Mouse (Mus musculus) neural tube, embryonic 15.5 days (tissue): ENCODE measurements around the gene Pp2d1. TPM values are rescaled to one million over a fixed set of nuclear protein-coding genes. Genes with fewer than 3 reads are reported as not detected.
"Not testable (repeated sequence)": the region's sequence is repeated elsewhere in the genome, so short reads cannot be mapped to it uniquely, and the experiment has no call there.

Experiments
- ATAC-seq: fragments of 200-750 bp; cut with Nextera tagmentation; 2 replicates; pipeline ENCODE4 v1.8.0; 2017; ENCODE audit warnings: mild to moderate bottlenecking, moderate TSS enrichment, moderate library complexity; ENCODE audit not compliant: low FRiP score
- H3K27ac ChIP-seq: fragments of 300-500 bp; sonication (generic); replicated peaks from 2 replicates; pipeline ENCODE4 v1.5.1; 2015; ENCODE audit warnings: mild to moderate bottlenecking, inconsistent platforms
- H3K27me3 ChIP-seq: fragments of 300-500 bp; sonication (generic); replicated peaks from 2 replicates; pipeline ENCODE4 v1.6.1; 2015; ENCODE audit warnings: inconsistent platforms
- H3K36me3 ChIP-seq: fragments of 300-500 bp; sonication (generic); 2 replicates; pipeline ENCODE4 v1.6.1; 2015; ENCODE audit warnings: inconsistent platforms
- H3K4me1 ChIP-seq: fragments of 300-500 bp; sonication (generic); 2 replicates; pipeline ENCODE4 v1.6.1; 2015; ENCODE audit warnings: inconsistent platforms
- H3K4me2 ChIP-seq: fragments of 300-500 bp; sonication (generic); 2 replicates; pipeline ENCODE4 v1.6.1; 2015; ENCODE audit warnings: inconsistent platforms, mild to moderate bottlenecking, moderate library complexity
- H3K4me3 ChIP-seq: fragments of 300-500 bp; sonication (generic); replicated peaks from 2 replicates; pipeline ENCODE4 v1.5.1; 2015; ENCODE audit warnings: mild to moderate bottlenecking, inconsistent platforms
- H3K9ac ChIP-seq: fragments of 300-500 bp; sonication (generic); replicated peaks from 2 replicates; pipeline ENCODE4 v1.6.1; 2015; ENCODE audit warnings: mild to moderate bottlenecking, inconsistent platforms
- H3K9me3 ChIP-seq: fragments of 300-500 bp; sonication (generic); replicated peaks from 2 replicates; pipeline ENCODE4 v1.6.1; 2016; ENCODE audit warnings: inconsistent platforms
- WGBS: fragments of 180-500 bp; shearing (Covaris S2); methylation state at CpG from one replicate; pipeline ENCODE4 v1.1.7; 2015; ENCODE audit warnings: mixed read lengths; 5-methylcytosine and 5-hydroxymethylcytosine counted together
- polyA plus RNA-seq: library from polyadenylated mRNA; unstranded; fragments of >200 nt; fragmentation: Nextera tagmentation; extraction: Ambion mirVana; gene quantifications from 2 replicates; pipeline ENCODE4 v1.2.1, GENCODE M21; 2015

The Pp2d1 gene
- polyA plus RNA-seq, 1 experiment from 2014 or later, result 0.44 TPM

DNA sequence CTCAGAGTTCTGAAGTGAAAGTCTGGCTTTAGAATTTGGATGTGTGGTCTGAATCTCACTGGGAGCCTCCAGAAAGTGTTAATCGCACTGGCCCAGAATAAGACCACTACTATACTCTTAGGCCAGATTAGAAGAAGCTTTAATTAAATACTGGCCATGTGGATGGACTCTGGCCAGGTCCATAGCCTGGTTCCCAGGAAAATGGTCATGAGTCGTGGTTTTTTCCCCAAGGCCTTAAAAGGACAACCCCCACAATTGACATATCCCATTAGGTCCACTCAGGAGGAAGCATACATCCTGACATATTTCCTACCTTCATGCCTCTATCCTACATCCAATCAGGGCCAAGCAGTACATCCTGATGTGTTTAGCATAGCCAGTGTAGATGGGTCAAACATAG lies 37.9 kb upstream of the Pp2d1 start:
- H3K36me3 ChIP-seq, result no peaks in the 10 kb centered on the region
- WGBS, result 74% methylated on average over 2 of the region's 2 CpGs
- no peak overlapping the region for H3K4me3 ChIP-seq
- no peak for ATAC-seq
- H3K4me1 ChIP-seq, result no peaks in the 10 kb centered on the region
- no peaks in the 10 kb centered on the region for H3K9me3 ChIP-seq
- no peak overlapping the region for H3K27ac ChIP-seq
- no peak overlapping the region for H3K4me2 ChIP-seq
- no peak overlapping the region for H3K9ac ChIP-seq
- H3K27me3 ChIP-seq, result no peaks in the 10 kb centered on the region

DNA sequence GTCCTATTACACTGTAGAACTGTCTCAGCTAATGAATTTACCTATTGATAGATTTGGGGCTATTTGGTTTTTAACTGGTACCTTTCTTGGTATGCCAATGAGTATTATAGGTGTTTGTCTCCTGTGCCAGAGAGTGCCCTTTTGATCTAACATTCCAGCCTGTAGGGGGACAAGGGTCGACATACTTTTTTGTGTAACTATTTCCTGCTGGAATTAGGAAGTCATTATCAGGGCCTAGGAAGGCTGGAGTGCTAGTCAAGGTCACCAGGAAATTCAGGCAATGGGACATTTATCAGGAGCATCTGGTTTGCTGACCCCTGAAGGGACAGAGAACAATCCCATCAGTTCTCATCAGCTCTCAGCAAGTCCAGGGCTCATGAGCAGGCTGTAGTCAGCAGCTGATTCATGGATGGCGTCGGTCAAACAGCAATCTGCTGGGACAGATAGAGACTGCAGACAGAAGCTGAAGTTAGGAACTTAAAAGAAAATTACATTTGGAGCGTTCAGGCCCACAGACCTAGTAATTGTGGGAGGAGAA lies 33.8 kb upstream of the Pp2d1 start:
- no peaks in the 10 kb centered on the region for H3K27me3 ChIP-seq
- H3K4me3 ChIP-seq, result no peak overlapping the region
- ATAC-seq, result no peak
- WGBS, result 71% methylated on average over 4 of the region's 4 CpGs
- H3K36me3 ChIP-seq, result no peaks in the 10 kb centered on the region
- no peak overlapping the region for H3K9ac ChIP-seq
- peaks cover 22% of the 10 kb centered on the region for H3K4me1 ChIP-seq
- no peak overlapping the region for H3K4me2 ChIP-seq
- no peaks in the 10 kb centered on the region for H3K9me3 ChIP-seq
- H3K27ac ChIP-seq, result no peak overlapping the region

DNA sequence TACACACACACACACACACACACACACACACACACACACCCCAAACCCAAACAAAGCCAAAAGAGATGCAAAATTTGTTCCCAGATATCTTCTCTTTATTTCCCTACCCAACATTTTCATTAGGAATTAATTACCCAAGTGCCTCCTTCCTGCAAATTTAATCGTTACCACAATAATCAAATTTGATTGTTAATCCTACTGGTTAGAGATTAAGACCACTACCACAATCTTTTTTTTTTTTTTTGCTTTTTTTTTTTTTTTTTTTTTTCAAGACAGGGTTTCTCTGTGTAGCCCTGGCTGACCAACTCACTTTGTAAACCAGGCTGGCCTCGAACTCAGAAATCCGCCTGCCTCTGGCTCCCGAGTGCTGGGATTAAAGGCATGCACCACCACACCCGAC lies 31.7 kb upstream of the Pp2d1 start:
- H3K9me3 ChIP-seq, ATAC-seq, H3K27me3 ChIP-seq, H3K9ac ChIP-seq, H3K4me3 ChIP-seq, H3K36me3 ChIP-seq, H3K4me2 ChIP-seq: not testable (repeated sequence)
- Histone ChIP-seq H3K27ac (0 out of 2 replicates have a peak overlapping the region, but pooled peaks have one; percentile 34), H3K4me1 (peaks cover 28% of the 10 kb centered on the region)
- WGBS, result 90% methylated on average over 5 of the region's 5 CpGs

DNA sequence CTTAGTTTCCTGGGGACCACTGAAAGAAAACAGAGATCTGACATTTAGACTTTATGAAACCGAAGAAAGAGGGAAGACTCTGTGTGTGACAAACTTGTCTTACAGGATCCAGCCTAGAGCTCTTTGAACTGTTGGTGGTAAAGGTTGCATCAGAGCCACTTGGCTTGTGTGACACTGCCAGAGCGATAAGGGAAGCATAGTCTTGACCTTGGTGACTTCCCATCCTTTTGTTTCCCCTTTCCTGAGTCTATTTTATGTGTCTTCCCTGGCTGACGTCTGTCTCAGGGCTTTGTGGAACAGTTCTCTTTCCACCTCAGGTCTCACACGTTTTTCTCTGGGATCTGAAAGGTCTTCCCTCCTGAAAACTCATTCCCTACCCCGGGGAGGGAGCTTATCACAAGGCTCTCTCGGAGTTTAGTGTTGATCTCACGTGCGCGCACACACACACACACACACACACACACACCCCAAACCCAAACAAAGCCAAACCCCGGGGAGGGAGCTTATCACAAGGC lies 31.2 kb upstream of the Pp2d1 start:
- Histone ChIP-seq H3K36me3 (no peaks in the 10 kb centered on the region), H3K27me3 (no peaks in the 10 kb centered on the region), H3K4me3 (no peak overlapping the region), H3K9ac (no peak overlapping the region), H3K27ac (0 out of 2 replicates have a peak overlapping the region, but pooled peaks have one; percentile 34), H3K4me1 (peaks cover 31% of the 10 kb centered on the region), H3K4me2 (no peak overlapping the region), H3K9me3 (no peaks in the 10 kb centered on the region)
- 48% methylated on average over 10 of the region's 10 CpGs for WGBS
- ATAC-seq, result no peak

DNA sequence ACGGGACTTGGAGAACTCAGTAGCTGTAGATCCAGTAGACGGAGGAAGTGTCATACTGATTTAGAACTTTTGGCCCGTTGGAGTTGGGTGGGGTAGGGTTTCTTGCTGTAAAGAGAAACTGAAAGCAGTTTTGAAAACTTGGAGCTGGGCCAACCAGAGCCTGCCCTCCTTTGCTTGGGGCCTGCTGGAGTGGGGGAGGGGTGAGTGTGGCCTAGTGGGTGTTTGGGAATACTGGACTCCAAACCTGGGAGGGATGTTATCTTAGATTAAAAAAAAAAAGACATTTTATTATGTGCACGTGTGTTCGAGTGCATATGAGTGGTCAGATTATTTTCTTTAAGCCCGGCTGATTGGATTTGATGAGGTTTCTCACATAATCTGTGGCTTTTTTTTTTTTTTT lies 30.6 kb upstream of the Pp2d1 start:
- WGBS, result 40% methylated on average over 6 of the region's 6 CpGs
- Histone ChIP-seq H3K9ac (no peak overlapping the region), H3K9me3 (no peaks in the 10 kb centered on the region), H3K27me3 (no peaks in the 10 kb centered on the region), H3K36me3 (no peaks in the 10 kb centered on the region), H3K27ac (peak overlapping the region; percentile 6; the same call in 1 of the 2 replicates), H3K4me1 (peaks cover 31% of the 10 kb centered on the region), H3K4me2 (peak overlapping the region; percentile 83), H3K4me3 (no peak overlapping the region)
- no peak for ATAC-seq

DNA sequence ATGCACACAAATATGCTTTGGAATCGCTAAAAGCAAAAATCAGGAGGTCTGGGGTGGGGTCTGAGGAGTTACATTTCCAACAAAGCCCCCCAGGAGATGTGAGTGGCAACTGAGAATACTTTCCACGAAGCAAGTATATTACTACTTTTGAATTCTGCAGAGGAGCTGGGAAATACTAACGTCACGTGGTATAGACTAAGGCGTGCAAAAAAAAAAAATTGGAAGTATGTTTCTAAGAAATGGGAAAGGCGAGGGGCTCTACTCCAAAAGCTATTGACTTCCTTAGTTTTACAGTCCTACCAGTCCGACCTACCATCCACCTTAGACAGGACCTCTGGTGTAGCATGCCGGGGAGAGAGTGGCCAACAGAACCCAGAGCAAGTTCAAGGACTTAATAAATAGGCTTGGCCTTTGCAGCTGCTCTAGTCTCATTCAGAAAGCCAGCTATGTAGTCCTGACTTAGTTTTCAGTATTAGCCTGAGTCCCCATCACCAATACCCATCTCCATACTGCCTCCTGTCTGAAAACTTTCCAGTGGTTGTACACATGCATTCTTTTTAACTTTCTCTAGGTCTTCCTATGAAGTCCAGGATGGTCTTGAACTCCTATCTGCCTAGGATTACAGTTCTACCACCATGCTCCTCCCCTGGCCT lies 29.6 kb upstream of the Pp2d1 start:
- peak overlapping the region; percentile 83 for H3K4me2 ChIP-seq
- peak overlapping the region; percentile 92 for H3K27ac ChIP-seq
- peak overlapping the region; percentile 67 for H3K4me3 ChIP-seq
- no peaks in the 10 kb centered on the region for H3K36me3 ChIP-seq
- H3K4me1 ChIP-seq, result peaks cover 31% of the 10 kb centered on the region
- no peak for ATAC-seq
- 28% methylated on average over 8 of the region's 8 CpGs for WGBS
- H3K9me3 ChIP-seq, result no peaks in the 10 kb centered on the region
- H3K9ac ChIP-seq, result peak overlapping the region; percentile 89
- no peaks in the 10 kb centered on the region for H3K27me3 ChIP-seq

DNA sequence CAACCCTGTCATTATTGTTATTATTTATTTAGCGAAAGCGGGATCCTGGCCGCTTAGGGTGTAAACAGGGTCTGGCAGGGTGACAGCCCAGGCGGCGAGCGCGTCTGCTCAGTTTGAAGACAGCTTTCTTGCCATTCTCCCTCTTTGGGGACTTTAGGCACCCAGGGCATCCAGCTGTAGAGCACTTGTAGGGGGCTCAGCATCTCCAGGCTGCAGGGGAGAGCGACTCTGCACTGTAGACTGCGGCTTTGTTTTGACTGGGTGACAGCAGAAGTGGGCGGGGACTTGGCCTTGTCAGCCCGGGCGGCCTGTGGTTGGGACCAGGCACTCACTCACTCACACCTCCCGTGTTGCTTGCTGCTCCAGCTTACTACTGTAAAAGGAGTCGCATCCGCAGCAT lies 28.9 kb upstream of the Pp2d1 start:
- ATAC-seq, result peak; percentile 91

DNA sequence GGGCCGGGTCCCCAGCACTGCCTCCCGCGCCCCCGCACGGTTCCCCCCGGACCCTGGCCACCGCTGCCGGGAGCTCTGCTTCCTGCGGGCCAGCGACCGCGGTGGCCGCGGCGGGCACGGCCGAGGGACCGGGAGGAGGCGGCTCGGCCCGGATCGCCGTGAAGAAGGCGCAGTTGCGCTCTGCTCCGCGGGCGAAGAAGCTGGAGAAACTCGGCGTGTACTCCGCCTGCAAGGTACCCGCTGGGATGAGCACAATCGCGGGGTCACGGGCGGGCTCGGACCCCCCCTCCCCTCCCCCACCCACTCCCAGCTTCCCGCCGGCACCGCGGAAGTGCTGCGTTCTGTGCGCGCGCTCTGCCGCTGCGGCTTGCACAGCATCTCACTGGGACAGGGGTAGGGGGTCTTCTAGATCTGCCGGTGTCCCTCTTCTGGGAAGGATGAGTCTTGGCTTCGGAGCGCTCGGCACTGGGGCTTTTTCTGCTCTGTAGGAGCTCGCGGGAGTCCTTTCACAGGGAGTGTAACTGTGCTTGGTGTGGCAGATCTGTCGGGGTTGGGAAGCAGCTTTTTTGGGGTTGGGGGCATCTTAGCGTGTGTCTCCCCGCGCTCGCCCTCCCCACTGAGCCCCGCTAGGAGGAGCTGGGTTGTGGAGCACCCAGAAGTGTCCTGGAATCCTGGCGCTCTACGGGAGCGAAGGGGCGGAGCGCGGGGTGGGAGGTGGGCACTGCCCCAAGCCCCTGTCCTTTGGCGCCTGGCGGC lies 28.3 kb upstream of the Pp2d1 start:
- H3K9me3 ChIP-seq, result no peaks in the 10 kb centered on the region
- ATAC-seq, result peak; percentile 74
- no peaks in the 10 kb centered on the region for H3K36me3 ChIP-seq
- WGBS, result 3% methylated on average over 51 of the region's 67 CpGs
- H3K4me3 ChIP-seq, result peak overlapping the region; percentile 67
- peak overlapping the region; percentile 83 for H3K4me2 ChIP-seq
- H3K27ac ChIP-seq, result peak overlapping the region; percentile 92
- no peaks in the 10 kb centered on the region for H3K27me3 ChIP-seq
- peak overlapping the region; percentile 89 for H3K9ac ChIP-seq
- H3K4me1 ChIP-seq, result peaks cover 31% of the 10 kb centered on the region

More for the DNA sequence above, 28.9 kb upstream of the Pp2d1 start:
- 0% methylated on average over 15 of the region's 15 CpGs for WGBS
- Histone ChIP-seq H3K4me1 (peaks cover 31% of the 10 kb centered on the region), H3K4me2 (peak overlapping the region; percentile 83), H3K36me3 (no peaks in the 10 kb centered on the region), H3K9ac (peak overlapping the region; percentile 89), H3K4me3 (peak overlapping the region; percentile 67), H3K27ac (peak overlapping the region; percentile 92), H3K27me3 (no peaks in the 10 kb centered on the region), H3K9me3 (no peaks in the 10 kb centered on the region)

DNA sequence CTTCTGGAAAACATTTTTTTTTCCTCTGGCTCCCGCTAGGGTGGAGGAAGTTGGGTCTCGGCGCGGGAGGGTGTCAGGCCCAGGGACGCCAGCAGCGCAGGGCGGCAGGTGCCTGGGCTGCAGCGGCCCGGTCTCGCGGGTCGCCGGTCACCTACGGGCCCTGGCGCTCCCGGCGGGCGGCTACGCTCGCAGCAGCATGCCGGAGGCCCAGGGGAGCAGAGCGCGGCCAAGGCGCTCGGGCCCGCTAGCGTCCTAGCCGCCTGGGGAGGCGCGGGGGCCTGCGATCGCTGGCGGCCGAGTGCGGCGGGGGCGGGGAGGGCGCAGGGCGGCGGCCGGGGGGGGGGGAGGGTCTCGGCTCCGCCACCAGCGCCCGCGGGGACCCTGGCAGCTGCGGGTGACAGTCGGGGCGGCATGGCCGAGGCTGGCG lies 27.7 kb upstream of the Pp2d1 start:
- WGBS, result under 1% methylated on average over 34 of the region's 51 CpGs
- Histone ChIP-seq H3K4me3 (peak overlapping the region; percentile 67), H3K27me3 (no peaks in the 10 kb centered on the region), H3K36me3 (no peaks in the 10 kb centered on the region), H3K27ac (peak overlapping the region; percentile 92), H3K9me3 (no peaks in the 10 kb centered on the region), H3K4me1 (peaks cover 31% of the 10 kb centered on the region), H3K4me2 (peak overlapping the region; percentile 83), H3K9ac (peak overlapping the region; percentile 89)
- peak; percentile 64 for ATAC-seq

DNA sequence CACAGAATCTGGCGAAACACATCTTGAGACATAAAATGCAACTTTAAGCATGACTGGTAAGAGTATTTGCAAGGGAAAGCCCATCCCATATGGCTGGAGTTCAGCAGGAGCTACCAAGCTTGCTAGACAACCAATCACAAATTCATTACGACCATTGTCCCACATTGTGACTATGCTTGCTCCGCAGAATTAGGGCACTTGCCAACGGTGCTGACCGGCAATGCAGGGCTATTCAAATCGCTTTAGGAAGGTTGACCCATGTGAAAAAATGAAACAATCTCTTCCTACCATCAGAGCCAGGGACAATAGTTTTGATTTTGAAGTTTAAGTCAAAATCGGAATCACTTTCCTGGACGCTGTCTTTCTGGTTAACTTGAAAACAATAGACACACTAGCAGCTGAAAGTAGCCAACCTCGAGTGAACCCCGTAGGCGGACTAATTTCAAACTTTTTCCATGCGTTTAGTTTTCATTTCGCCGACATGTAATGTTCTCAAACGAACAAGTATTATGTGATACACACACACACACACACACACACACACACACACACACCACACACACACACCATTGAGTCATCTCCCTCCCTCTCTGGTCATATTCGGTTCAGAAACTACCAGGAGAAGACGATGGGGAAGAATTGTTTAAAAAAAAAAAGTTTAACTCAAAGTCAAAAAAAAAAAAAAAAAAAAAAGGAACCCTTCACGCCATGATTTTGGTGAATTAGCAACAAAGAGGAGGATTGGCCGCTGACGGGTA lies 27.1 kb upstream of the Pp2d1 start, which contains the start of gene Kat2b:
Kat2b (plus strand) TSS at position 701 of the 758 bp plus-strand sequence.
- no peak for ATAC-seq
- Histone ChIP-seq H3K27me3 (no peaks in the 10 kb centered on the region), H3K36me3 (no peaks in the 10 kb centered on the region), H3K9me3 (no peaks in the 10 kb centered on the region), H3K9ac (peak within 1 kb of the TSS; percentile 89), H3K27ac (peak within 1 kb of the TSS; percentile 92), H3K4me1 (peaks cover 31% of the 10 kb centered on the region), H3K4me2 (peak within 1 kb of the TSS; percentile 83), H3K4me3 (peak within 1 kb of the TSS; percentile 67)
- under 1% methylated on average over 20 of the region's 20 CpGs for WGBS

DNA sequence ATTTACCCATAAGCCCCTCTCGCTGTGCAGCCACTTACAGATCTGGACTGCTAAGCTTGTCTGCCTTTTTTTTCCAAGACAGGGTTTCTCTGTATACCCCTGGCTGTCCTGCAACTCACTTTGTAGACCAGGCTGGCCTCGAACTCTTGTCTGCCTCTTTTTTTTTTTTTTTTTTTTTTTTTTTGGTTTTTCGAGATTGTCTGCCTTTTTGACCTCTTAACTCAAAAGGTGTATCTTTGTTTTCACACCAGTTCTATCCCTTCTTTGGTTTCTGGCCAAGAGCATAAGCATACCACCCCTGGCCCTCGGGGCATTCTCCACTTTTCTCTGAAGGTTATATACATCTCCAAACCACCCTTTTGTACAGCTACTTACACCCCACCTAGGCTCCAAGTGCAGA lies 25.6 kb upstream of the Pp2d1 start:
- Histone ChIP-seq H3K9me3 (no peaks in the 10 kb centered on the region), H3K36me3 (no peaks in the 10 kb centered on the region), H3K4me1 (peaks cover 26% of the 10 kb centered on the region), H3K27ac (no peak overlapping the region), H3K27me3 (no peaks in the 10 kb centered on the region), H3K9ac (no peak overlapping the region), H3K4me3 (no peak overlapping the region), H3K4me2 (no peak overlapping the region)
- 93% methylated on average over 4 of the region's 4 CpGs for WGBS
- no peak for ATAC-seq
